Mouse (Mus musculus) heart, postnatal 0 days (tissue): ENCODE measurements around the gene Lpar1. TPM values are rescaled to one million over a fixed set of nuclear protein-coding genes. Genes with fewer than 3 reads are reported as not detected.

ENCODE experiments used
- ATAC-seq: fragments of 200-750 bp; cut with Nextera tagmentation; 2 replicates; pipeline ENCODE4 v1.8.0; 2017; ENCODE audit warnings: low read depth, moderate number of reproducible peaks, moderate library complexity; ENCODE audit not compliant: insufficient read depth
- DNase-seq: peaks from one replicate; pipeline ENCODE4 v3.0.0-alpha.2; 2016; ENCODE audit warnings: low spot score
- H3K27ac ChIP-seq: fragments of 300-500 bp; sonication (generic); 2 replicates; pipeline ENCODE4 v1.5.1; 2014; ENCODE audit warnings: low read depth, mild to moderate bottlenecking
- H3K27me3 ChIP-seq: fragments of 300-500 bp; sonication (generic); 2 replicates; pipeline ENCODE4 v1.6.1; 2014; ENCODE audit warnings: low read length, mixed read lengths; ENCODE audit not compliant: control insufficient read depth, insufficient read depth
- H3K36me3 ChIP-seq: fragments of 300-500 bp; sonication (generic); replicated peaks from 2 replicates; pipeline ENCODE4 v1.6.1; 2014; ENCODE audit warnings: low read length, mixed read lengths; ENCODE audit not compliant: control insufficient read depth, insufficient read depth
- H3K4me1 ChIP-seq: fragments of 300-500 bp; sonication (generic); 2 replicates; pipeline ENCODE4 v1.6.1; 2014; ENCODE audit warnings: antibody characterized with exemption; ENCODE audit not compliant: control insufficient read depth, insufficient read depth
- H3K4me2 ChIP-seq: fragments of 300-500 bp; sonication (generic); 2 replicates; pipeline ENCODE4 v1.6.1; 2014; ENCODE audit warnings: low read depth, mild to moderate bottlenecking, low read length, moderate library complexity
- H3K4me3 ChIP-seq: fragments of 300-500 bp; sonication (generic); 2 replicates; pipeline ENCODE4 v1.5.1; 2014; ENCODE audit warnings: low read depth, low read length
- H3K9ac ChIP-seq: fragments of 300-500 bp; sonication (generic); replicated peaks from 2 replicates; pipeline ENCODE4 v1.6.1; 2014; ENCODE audit warnings: low read depth, low read length, mixed read lengths
- H3K9me3 ChIP-seq: fragments of 300-500 bp; sonication (generic); replicated peaks from 2 replicates; pipeline ENCODE4 v1.6.1; 2016; ENCODE audit warnings: low read length; ENCODE audit not compliant: control insufficient read depth
- CTCF ChIP-seq: IDR thresholded peaks from 2 replicates; pipeline ENCODE4 v1.5.1; 2016; ENCODE audit warnings: antibody characterized with exemption, control low read depth, low read depth
- EP300 ChIP-seq: IDR thresholded peaks from 2 replicates; pipeline ENCODE4 v1.6.1; 2016; ENCODE audit warnings: antibody characterized with exemption, low read depth
- WGBS: fragments of 180-500 bp; shearing (Covaris S2); extraction: QIAGEN DNeasy Blood & Tissue Kit; methylation state at CpG from one replicate; pipeline ENCODE4 v1.1.7; 2014; 5-methylcytosine and 5-hydroxymethylcytosine counted together
- polyA plus RNA-seq: library from polyadenylated mRNA; unstranded; fragments of >200 nt; fragmentation: Nextera tagmentation; extraction: Ambion mirVana; gene quantifications from 2 replicates; pipeline ENCODE4 v1.2.1, GENCODE M21; 2015
- total RNA-seq: library from RNA; depleted of rRNA; stranded (reverse); fragments of >200 nt; gene quantifications from 2 replicates; pipeline ENCODE4 v1.2.3, GENCODE M21; 2014; ENCODE audit warnings: low replicate concordance

Gene Lpar1
- total and polyA plus RNA-seq, 2 experiments from 2014 or later, result 11.6 to 13.3 TPM

- TF ChIP-seq EP300, result no peak
- no peak for TF ChIP-seq CTCF
- no peak overlapping the region for H3K4me2 ChIP-seq
- no peaks in the 10 kb centered on the region for H3K9me3 ChIP-seq
- no peak for ATAC-seq
- no peak for DNase-seq
- H3K27me3 ChIP-seq, result no peaks in the 10 kb centered on the region
- H3K9ac ChIP-seq, result no peak overlapping the region
- no peak overlapping the region for H3K27ac ChIP-seq
- peaks cover 3% of the 10 kb centered on the region; the same call in 1 of the 2 replicates for H3K4me1 ChIP-seq
- H3K36me3 ChIP-seq, result no peaks in the 10 kb centered on the region
- 60% methylated on average over 3 of the region's 3 CpGs for WGBS
- H3K4me3 ChIP-seq, result no peak overlapping the region
Measured at GRCm38 (mm10) chr4:58530279-58530678, 23.4 kb downstream of the Lpar1 start.

GRCm38 (mm10) chr4:58527852-58528251, 25.8 kb downstream of the Lpar1 start:
- Histone ChIP-seq H3K4me2 (no peak overlapping the region), H3K4me3 (no peak overlapping the region), H3K27me3 (no peaks in the 10 kb centered on the region), H3K4me1 (no peaks in the 10 kb centered on the region), H3K9ac (no peak overlapping the region), H3K36me3 (no peaks in the 10 kb centered on the region), H3K9me3 (no peaks in the 10 kb centered on the region), H3K27ac (no peak overlapping the region)
- ATAC-seq (no peak), DNase-seq (no peak)
- TF ChIP-seq CTCF (no peak), EP300 (no peak)
- 85% methylated on average over 3 of the region's 3 CpGs for WGBS

- peaks cover 5% of the 10 kb centered on the region; the same call in 1 of the 2 replicates for H3K4me1 ChIP-seq
- WGBS, result 74% methylated on average over 8 of the region's 8 CpGs
- no peak overlapping the region for H3K27ac ChIP-seq
- no peak overlapping the region for H3K4me3 ChIP-seq
- DNase-seq (no peak), ATAC-seq (no peak)
- no peaks in the 10 kb centered on the region for H3K27me3 ChIP-seq
- TF ChIP-seq CTCF, result no peak
- H3K36me3 ChIP-seq, result no peaks in the 10 kb centered on the region
- H3K4me2 ChIP-seq, result no peak overlapping the region
- no peak overlapping the region for H3K9ac ChIP-seq
- no peaks in the 10 kb centered on the region for H3K9me3 ChIP-seq
Measured at GRCm38 (mm10) chr4:58521137-58521536, 32.6 kb downstream of the Lpar1 start.

- no peak overlapping the region for H3K27ac ChIP-seq
- H3K4me3 ChIP-seq, result no peak overlapping the region
- no peak overlapping the region for H3K4me2 ChIP-seq
- H3K36me3 ChIP-seq, result no peaks in the 10 kb centered on the region
- 75% methylated on average over 5 of the region's 5 CpGs for WGBS
- no peaks in the 10 kb centered on the region for H3K27me3 ChIP-seq
- no peak for DNase-seq
- peaks cover 5% of the 10 kb centered on the region; the same call in 1 of the 2 replicates for H3K4me1 ChIP-seq
- no peaks in the 10 kb centered on the region for H3K9me3 ChIP-seq
- no peak overlapping the region for H3K9ac ChIP-seq
- no peak for ATAC-seq
- TF ChIP-seq EP300 (no peak), CTCF (no peak)
Measured at GRCm38 (mm10) chr4:58520531-58520930, 33.2 kb downstream of the Lpar1 start.

DNA sequence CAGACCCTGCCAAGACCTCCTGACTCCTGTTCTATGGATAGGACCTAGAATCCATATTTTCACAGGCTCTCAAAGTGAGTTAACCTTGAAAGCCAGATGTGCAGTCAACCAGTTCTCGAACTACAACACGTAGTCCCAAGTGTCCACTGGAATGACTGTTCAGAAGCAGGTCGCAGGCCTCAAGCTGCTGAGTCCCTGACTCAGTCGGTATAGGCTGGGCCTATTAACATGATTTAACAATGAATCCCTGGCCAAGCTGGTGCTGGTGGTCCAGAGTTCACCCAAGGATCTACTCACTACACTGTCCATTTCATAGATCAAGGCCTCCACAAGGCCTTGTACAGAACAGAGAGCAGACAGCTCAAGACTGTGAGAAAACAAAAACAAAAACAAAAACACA, 33.8 kb downstream of the Lpar1 start:
- Histone ChIP-seq H3K9ac (no peak overlapping the region), H3K27ac (no peak overlapping the region), H3K4me2 (no peak overlapping the region), H3K4me3 (no peak overlapping the region), H3K27me3 (no peaks in the 10 kb centered on the region), H3K9me3 (no peaks in the 10 kb centered on the region), H3K36me3 (no peaks in the 10 kb centered on the region), H3K4me1 (peaks cover 5% of the 10 kb centered on the region; the same call in 1 of the 2 replicates)
- 83% methylated on average over 4 of the region's 4 CpGs for WGBS
- ATAC-seq (no peak), DNase-seq (no peak)
- TF ChIP-seq CTCF (no peak), EP300 (no peak)
